Mouse (Mus musculus): ENCODE measurements around the gene Meaf6. TPM values are rescaled to one million over a fixed set of nuclear protein-coding genes. Genes with fewer than 3 reads are reported as not detected.

Meaf6 gene
- polyA plus RNA-seq, 1 experiment from 2014 or later: 118 TPM

DNA sequence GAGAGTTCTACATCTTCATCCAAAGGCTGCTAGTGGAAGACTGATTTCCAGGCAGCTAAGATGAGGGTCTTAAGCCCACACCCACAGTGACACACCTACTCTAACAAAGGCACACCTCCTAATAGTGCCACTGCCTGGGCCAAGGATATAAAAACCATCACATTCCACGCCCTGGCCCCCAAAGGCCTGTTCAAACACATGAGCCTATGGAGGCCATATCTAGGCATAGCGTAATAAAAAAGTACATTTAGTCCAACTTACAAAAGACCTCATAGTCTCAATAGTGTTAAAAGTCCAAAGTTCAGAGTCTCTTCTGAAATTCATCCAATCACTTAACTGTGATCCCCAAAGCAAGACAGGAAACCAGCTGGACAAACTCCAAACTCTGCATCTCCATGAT lies 6.2 kb upstream of the Meaf6 start:
- H3K4me3 ChIP-seq: no peak overlapping the region
- no peak for ATAC-seq (ENCODE audit: low FRiP score)
- H3K36me3 ChIP-seq: peaks cover 32% of the 10 kb centered on the region
- H3K4me2 ChIP-seq (replicated peaks): no peak overlapping the region
- H3K9ac ChIP-seq: no peak overlapping the region
- H3K27me3 ChIP-seq: no peaks in the 10 kb centered on the region
- H3K27ac ChIP-seq: no peak overlapping the region
- H3K9me3 ChIP-seq (replicated peaks): no peaks in the 10 kb centered on the region
- 95% methylated on average over 2 of the region's 2 CpGs for WGBS
- H3K4me1 ChIP-seq: no peaks in the 10 kb centered on the region

GRCm38 (mm10) chr4:125085346-125085841 lies 460 bp downstream of the Meaf6 start:
- 1% methylated on average over 44 of the region's 45 CpGs for WGBS

GRCm38 (mm10) chr4:125093031-125093430 lies 8.1 kb downstream of the Meaf6 start:
- Histone ChIP-seq H3K27me3 (no peaks in the 10 kb centered on the region), H3K4me2 (replicated peaks) (no peak overlapping the region), H3K36me3 (peaks cover 54% of the 10 kb centered on the region), H3K4me1 (no peaks in the 10 kb centered on the region), H3K27ac (no peak overlapping the region), H3K4me3 (no peak overlapping the region), H3K9ac (no peak overlapping the region), H3K9me3 (replicated peaks) (no peaks in the 10 kb centered on the region)
- WGBS: 90% methylated on average over 5 of the region's 5 CpGs
- no peak for ATAC-seq (ENCODE audit: low FRiP score)

More at GRCm38 (mm10) chr4:125085346-125085841, 460 bp downstream of the Meaf6 start:
- Histone ChIP-seq H3K4me3 (peak overlapping the region; percentile 72), H3K27me3 (no peaks in the 10 kb centered on the region), H3K4me2 (replicated peaks) (peak overlapping the region; percentile 83), H3K9me3 (replicated peaks) (no peaks in the 10 kb centered on the region), H3K4me1 (peaks cover 21% of the 10 kb centered on the region), H3K36me3 (peaks cover 35% of the 10 kb centered on the region), H3K27ac (peak overlapping the region; percentile 98), H3K9ac (peak overlapping the region; percentile 88)
- peak; percentile 95 for ATAC-seq (ENCODE audit: low FRiP score)

DNA sequence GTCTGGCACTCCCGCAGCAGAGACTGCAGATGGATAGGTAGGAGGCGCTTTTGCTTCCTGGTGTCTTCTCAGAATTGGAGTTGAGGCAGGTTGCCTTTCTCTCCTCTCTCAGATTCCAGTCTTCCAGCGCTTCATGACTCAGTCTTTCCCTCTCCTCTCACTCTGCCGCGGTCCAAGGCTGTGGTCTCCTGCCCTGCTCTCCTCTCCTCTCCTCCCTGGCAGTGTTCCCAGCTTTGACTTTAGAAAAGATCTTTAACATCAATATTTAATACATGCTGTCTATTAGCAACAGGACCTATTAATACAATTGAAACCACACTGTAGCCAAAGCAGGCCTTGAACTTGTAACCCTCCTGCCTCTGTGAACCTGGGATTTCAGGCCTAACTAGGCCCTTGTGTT lies 11.1 kb downstream of the Meaf6 start:
- peaks cover 5% of the 10 kb centered on the region; the same call in 1 of the 2 replicates for H3K4me1 ChIP-seq
- H3K9me3 ChIP-seq (replicated peaks): no peaks in the 10 kb centered on the region
- no peak overlapping the region for H3K4me2 ChIP-seq (replicated peaks)
- no peak overlapping the region for H3K27ac ChIP-seq
- 97% methylated on average over 5 of the region's 5 CpGs for WGBS
- H3K9ac ChIP-seq: no peak overlapping the region
- H3K27me3 ChIP-seq: no peaks in the 10 kb centered on the region
- H3K4me3 ChIP-seq: no peak overlapping the region
- no peak for ATAC-seq (ENCODE audit: low FRiP score)
- peaks cover 24% of the 10 kb centered on the region for H3K36me3 ChIP-seq

- Histone ChIP-seq H3K27me3 (no peaks in the 10 kb centered on the region), H3K4me1 (peaks cover 5% of the 10 kb centered on the region; the same call in 1 of the 2 replicates), H3K36me3 (peaks cover 14% of the 10 kb centered on the region), H3K27ac (no peak overlapping the region), H3K9ac (no peak overlapping the region), H3K9me3 (replicated peaks) (no peaks in the 10 kb centered on the region), H3K4me3 (no peak overlapping the region), H3K4me2 (replicated peaks) (no peak overlapping the region)
- no peak for ATAC-seq (ENCODE audit: low FRiP score)
- WGBS: 83% methylated on average over 4 of the region's 4 CpGs
Measured at GRCm38 (mm10) chr4:125097412-125097811, 12.5 kb downstream of the Meaf6 start.

DNA sequence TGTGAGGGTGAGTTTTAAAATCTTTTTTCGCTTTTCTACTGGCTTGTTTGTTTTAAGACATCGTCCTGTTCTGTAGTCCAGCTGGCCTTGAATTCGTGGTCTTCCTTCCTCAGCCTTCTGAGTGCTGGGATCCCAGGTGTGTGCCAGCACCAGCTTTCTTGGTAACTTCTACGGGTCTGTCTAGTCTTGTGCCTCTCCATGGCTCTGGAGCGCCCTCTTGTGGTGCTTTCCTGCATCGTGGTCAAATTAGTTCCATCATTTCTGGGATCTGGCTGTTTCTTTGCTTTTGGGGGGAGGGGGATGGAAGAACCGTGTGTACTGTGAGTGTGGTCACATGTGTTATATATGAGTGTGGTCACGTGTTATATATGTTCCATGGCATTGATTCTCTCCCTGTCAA lies 14.5 kb downstream of the Meaf6 start:
- no peak overlapping the region for H3K27ac ChIP-seq
- no peak overlapping the region for H3K4me3 ChIP-seq
- H3K27me3 ChIP-seq: no peaks in the 10 kb centered on the region
- no peak overlapping the region for H3K4me2 ChIP-seq (replicated peaks)
- WGBS: 10% methylated on average over 8 of the region's 8 CpGs
- H3K4me1 ChIP-seq: peaks cover 5% of the 10 kb centered on the region; the same call in 1 of the 2 replicates
- peak; percentile 52; the same call in 1 of the 2 replicates for ATAC-seq (ENCODE audit: low FRiP score)
- peaks cover 15% of the 10 kb centered on the region for H3K36me3 ChIP-seq
- no peak overlapping the region for H3K9ac ChIP-seq
- H3K9me3 ChIP-seq (replicated peaks): no peaks in the 10 kb centered on the region

DNA sequence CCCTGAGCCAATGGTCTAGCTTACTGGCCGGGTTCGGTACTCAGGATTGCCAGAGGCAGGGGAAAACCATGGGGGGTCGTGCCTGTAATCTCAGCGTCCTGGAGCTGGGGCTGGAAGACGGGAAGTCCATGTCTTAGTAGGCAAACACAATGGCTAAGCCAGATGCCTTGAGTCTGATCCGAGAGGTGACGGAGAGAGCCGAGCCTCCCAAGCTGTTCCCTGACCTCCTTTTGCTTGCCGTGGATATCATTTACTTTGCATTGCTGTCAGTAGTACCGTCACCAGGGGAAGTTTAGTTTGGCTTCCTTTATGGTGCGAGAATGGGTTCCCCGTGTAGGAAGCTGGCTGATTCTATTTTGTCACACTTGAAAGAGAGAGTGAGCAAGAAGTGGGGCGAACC lies 16.4 kb downstream of the Meaf6 start:
- no peaks in the 10 kb centered on the region for H3K9me3 ChIP-seq (replicated peaks)
- H3K36me3 ChIP-seq: peaks cover 28% of the 10 kb centered on the region
- no peak overlapping the region for H3K9ac ChIP-seq
- ATAC-seq (ENCODE audit: low FRiP score): no peak
- H3K4me2 ChIP-seq (replicated peaks): no peak overlapping the region
- 76% methylated on average over 13 of the region's 13 CpGs for WGBS
- H3K27me3 ChIP-seq: no peaks in the 10 kb centered on the region
- H3K4me3 ChIP-seq: no peak overlapping the region
- no peak overlapping the region for H3K27ac ChIP-seq
- H3K4me1 ChIP-seq: peaks cover 5% of the 10 kb centered on the region; the same call in 1 of the 2 replicates

GRCm38 (mm10) chr4:125105354-125105753 lies 20.4 kb downstream of the Meaf6 start:
- no peak overlapping the region for H3K27ac ChIP-seq
- no peaks in the 10 kb centered on the region for H3K4me1 ChIP-seq
- no peak for ATAC-seq (ENCODE audit: low FRiP score)
- 94% methylated on average over 9 of the region's 9 CpGs for WGBS
- H3K36me3 ChIP-seq: peaks cover 44% of the 10 kb centered on the region
- H3K4me3 ChIP-seq: no peak overlapping the region
- no peak overlapping the region for H3K4me2 ChIP-seq (replicated peaks)
- no peaks in the 10 kb centered on the region for H3K27me3 ChIP-seq
- no peak overlapping the region for H3K9ac ChIP-seq
- H3K9me3 ChIP-seq (replicated peaks): no peaks in the 10 kb centered on the region

- WGBS: 11% methylated on average over 6 of the region's 6 CpGs
- no peak overlapping the region for H3K27ac ChIP-seq
Measured at GRCm38 (mm10) chr4:125114638-125115037, 29.7 kb downstream of the Meaf6 start.

DNA sequence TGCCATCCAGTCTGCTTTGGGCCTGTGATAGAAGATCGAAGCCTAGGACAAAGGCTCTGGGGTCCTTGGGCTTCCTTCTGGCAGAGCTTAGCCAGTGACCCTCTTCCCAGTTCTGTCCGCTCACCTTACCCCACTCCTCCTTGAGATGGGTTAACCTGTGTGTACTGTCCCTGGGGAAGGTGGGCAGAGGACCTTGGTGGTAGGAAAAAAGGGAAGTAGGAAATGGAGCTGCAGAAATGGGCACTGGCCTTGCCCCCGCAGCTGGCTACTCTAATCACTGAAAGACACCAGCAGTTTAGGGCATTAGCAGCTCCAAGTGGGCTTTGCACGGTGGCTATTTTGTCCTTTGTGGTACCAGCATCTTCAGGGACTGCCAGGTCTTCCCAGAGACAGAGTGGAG lies 30.1 kb downstream of the Meaf6 start:
- ATAC-seq (ENCODE audit: low FRiP score): no peak
- peaks cover 2% of the 10 kb centered on the region; the same call in 1 of the 2 replicates for H3K27me3 ChIP-seq
- peaks cover 21% of the 10 kb centered on the region for H3K4me1 ChIP-seq
- no peaks in the 10 kb centered on the region for H3K9me3 ChIP-seq (replicated peaks)
- 80% methylated on average over 4 of the region's 4 CpGs for WGBS
- H3K27ac ChIP-seq: no peak overlapping the region
- H3K9ac ChIP-seq: no peak overlapping the region
- no peak overlapping the region for H3K4me3 ChIP-seq
- peaks cover 14% of the 10 kb centered on the region for H3K36me3 ChIP-seq
- no peak overlapping the region for H3K4me2 ChIP-seq (replicated peaks)

More at GRCm38 (mm10) chr4:125114638-125115037, 29.7 kb downstream of the Meaf6 start:
- Histone ChIP-seq H3K4me2 (replicated peaks) (no peak overlapping the region), H3K4me1 (peaks cover 21% of the 10 kb centered on the region), H3K27me3 (peaks cover 2% of the 10 kb centered on the region; the same call in 1 of the 2 replicates), H3K36me3 (peaks cover 18% of the 10 kb centered on the region), H3K9me3 (replicated peaks) (no peaks in the 10 kb centered on the region), H3K9ac (no peak overlapping the region), H3K4me3 (no peak overlapping the region)
- no peak; the same call in 1 of the 2 replicates for ATAC-seq (ENCODE audit: low FRiP score)

GRCm38 (mm10) chr4:125115710-125116089 lies 30.8 kb downstream of the Meaf6 start:
- ATAC-seq (ENCODE audit: low FRiP score): no peak
- H3K4me2 ChIP-seq (replicated peaks): no peak overlapping the region
- H3K27ac ChIP-seq: no peak overlapping the region
- H3K4me1 ChIP-seq: peaks cover 21% of the 10 kb centered on the region
- WGBS: 44% methylated on average over 6 of the region's 6 CpGs
- no peaks in the 10 kb centered on the region for H3K9me3 ChIP-seq (replicated peaks)
- no peak overlapping the region for H3K4me3 ChIP-seq
- peaks cover 2% of the 10 kb centered on the region; the same call in 1 of the 2 replicates for H3K27me3 ChIP-seq
- peaks cover 9% of the 10 kb centered on the region; the same call in 1 of the 2 replicates for H3K36me3 ChIP-seq
- H3K9ac ChIP-seq: no peak overlapping the region

DNA sequence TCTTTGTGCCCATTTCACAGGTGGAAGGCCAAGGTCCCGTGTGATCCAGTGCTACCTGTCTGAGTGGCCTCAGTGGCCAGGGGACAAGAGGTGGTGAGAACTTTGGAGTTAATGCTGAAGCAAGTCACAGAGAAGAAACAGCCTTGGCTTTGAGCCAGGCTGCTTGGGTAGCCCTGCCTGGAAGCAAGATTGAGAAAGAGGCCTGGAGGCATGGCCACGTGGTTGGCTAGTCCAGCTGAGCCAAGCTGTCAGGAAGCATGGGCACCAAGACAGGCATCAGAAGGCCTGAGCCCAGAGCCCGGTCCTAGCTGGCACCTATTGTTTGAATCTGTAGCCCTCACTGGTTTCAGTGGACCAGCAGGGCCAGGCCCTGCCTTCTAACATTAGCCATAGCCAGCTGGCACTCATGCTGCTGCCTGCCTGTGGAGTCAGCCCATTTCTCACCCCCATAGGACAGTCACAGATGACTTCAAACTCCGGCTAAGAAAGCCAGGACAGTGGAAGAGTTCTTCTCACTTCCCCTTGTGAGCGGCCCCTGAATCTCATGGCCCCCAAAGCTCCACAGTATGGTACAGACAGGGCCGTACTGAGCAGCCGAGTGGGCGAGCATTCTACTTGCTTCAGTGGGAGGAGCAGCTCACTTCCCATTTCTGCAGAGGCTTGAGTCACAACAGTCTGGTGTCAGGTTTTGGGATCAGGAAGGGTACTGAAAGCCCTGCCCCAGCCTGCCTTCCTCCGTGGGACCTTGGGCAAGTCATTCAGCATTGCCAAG lies 31.3 kb downstream of the Meaf6 start:
- WGBS: 76% methylated on average over 9 of the region's 9 CpGs
- Histone ChIP-seq H3K4me3 (no peak overlapping the region), H3K9me3 (replicated peaks) (no peaks in the 10 kb centered on the region), H3K4me2 (replicated peaks) (no peak overlapping the region), H3K36me3 (peaks cover 5% of the 10 kb centered on the region; the same call in 1 of the 2 replicates), H3K9ac (no peak overlapping the region), H3K27me3 (peaks cover 2% of the 10 kb centered on the region; the same call in 1 of the 2 replicates), H3K27ac (no peak overlapping the region; the same call in 1 of the 2 replicates), H3K4me1 (peaks cover 21% of the 10 kb centered on the region)
- ATAC-seq (ENCODE audit: low FRiP score): no peak

Measured in hindbrain, embryonic 12.5 days (tissue).